Comparison of ENCODE assay signal across 13 mouse cellular contexts in the genomic region with DNA sequence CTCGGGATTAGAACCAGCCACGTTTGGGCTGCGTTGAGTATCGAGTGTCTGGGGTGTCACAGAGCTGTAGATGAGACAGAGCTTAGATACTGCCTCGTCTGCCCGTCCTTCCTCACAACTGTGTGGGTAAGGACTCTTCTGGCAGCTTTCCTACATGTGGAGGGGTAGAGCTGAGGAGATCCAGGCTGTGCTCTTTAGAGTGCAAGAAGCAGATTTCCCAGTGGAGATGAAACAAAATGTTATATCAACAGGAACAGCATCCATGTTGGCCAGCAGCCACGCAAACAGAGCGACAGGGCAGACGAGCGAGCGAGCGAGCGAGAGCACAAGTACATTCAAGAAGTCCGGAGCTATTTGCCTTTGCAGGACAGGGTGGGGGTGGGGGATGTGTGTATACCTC. TPM values are rescaled to one million over a fixed set of nuclear protein-coding genes. Genes with fewer than 3 reads are reported as not detected.
DNase-seq lines count a peak whose midpoint lies in the region; ATAC-seq and TF ChIP-seq lines count a peak whose summit lies in the region.
"Had no signal": no experiment of that assay in that cellular context is flagged by ENCODE, and none has a peak within 500 bp of the region (broad histone marks: within the 10 kb centered on the region; RNA-seq: fewer than 3 reads in every experiment).

No protein-coding gene starts in this region.

- TF ChIP-seq CTCF in lung, adult 2 months (IDR thresholded peaks at IDR 0.05; ENCODE audit: insufficient read depth, low read length), result no peak
- TF ChIP-seq CTCF in cortical plate, adult 2 months (IDR thresholded peaks at IDR 0.05; ENCODE audit: extremely low read depth, insufficient read depth, low read length), result no peak

- no peak for TF ChIP-seq POLR2A in lung, adult 2 months (IDR thresholded peaks at IDR 0.05; ENCODE audit: borderline replicate concordance, extremely low read depth, low read depth, low read length)
- TF ChIP-seq POLR2A in cortical plate, adult 2 months (IDR thresholded peaks at IDR 0.05; ENCODE audit: extremely low read depth, insufficient read depth, low read length), result peak; percentile 46

- H3K27ac ChIP-seq in lung, embryonic 15.5 days, result no peak overlapping the region
- no peak overlapping the region for H3K27ac ChIP-seq in cortical plate, adult 2 months (ENCODE audit: insufficient read depth, low read length)
- H3K27ac ChIP-seq: forebrain, embryonic 13.5 days; heart, embryonic 13.5 days had no signal

- H3K27me3 ChIP-seq in lung, embryonic 15.5 days, result peaks cover 31% of the 10 kb centered on the region

- no peak overlapping the region for H3K4me3 ChIP-seq in lung, embryonic 15.5 days
- H3K4me3 ChIP-seq in lung, adult 2 months (replicated peaks; ENCODE audit: extremely low read depth, low read depth, low read length), result no peak overlapping the region
- peak overlapping the region; percentile 92 for H3K4me3 ChIP-seq in cortical plate, adult 2 months (ENCODE audit: insufficient read depth, low read length)
- H3K4me3 ChIP-seq: forebrain, embryonic 13.5 days; heart, embryonic 13.5 days had no signal

- no peak overlapping the region for H3K4me2 ChIP-seq in lung, embryonic 15.5 days
- H3K4me2 ChIP-seq: forebrain, embryonic 13.5 days; heart, embryonic 13.5 days had no signal

- no peaks in the 10 kb centered on the region for H3K9me3 ChIP-seq in lung, embryonic 15.5 days
- H3K9me3 ChIP-seq: forebrain, embryonic 13.5 days; heart, embryonic 13.5 days had no signal

- H3K9ac ChIP-seq in lung, embryonic 15.5 days, result no peak overlapping the region
- H3K9ac ChIP-seq: forebrain, embryonic 13.5 days; heart, embryonic 13.5 days had no signal

- peaks cover 20% of the 10 kb centered on the region for H3K4me1 ChIP-seq in lung, embryonic 15.5 days
- peaks cover 2% of the 10 kb centered on the region; the same call in 1 of the 2 replicates for H3K4me1 ChIP-seq in lung, adult 2 months (ENCODE audit: control insufficient read depth, insufficient read depth, low read length)
- peaks cover 11% of the 10 kb centered on the region for H3K4me1 ChIP-seq in cortical plate, adult 2 months (ENCODE audit: control insufficient read depth, insufficient read depth, low read length)

- no peaks in the 10 kb centered on the region for H3K36me3 ChIP-seq in lung, embryonic 15.5 days
- H3K36me3 ChIP-seq: heart, embryonic 13.5 days had no signal

- intact Hi-C loops in heart, postnatal 14 days (cut with DNase I), result loop anchor here (10.0 kb wide), 1 partner anchor 721 kb away; no protein-coding TSS in a partner anchor

- peak; percentile 43 for ATAC-seq in lung, embryonic 15.5 days (ENCODE audit: borderline replicate concordance, extremely low read depth, low FRiP score, low TSS enrichment)
- ATAC-seq: forebrain, embryonic 13.5 days had no signal

- peak; percentile 4 to 11 for DNase-seq in heart, postnatal 14 days
- DNase-seq in heart, adult 8-10 months (ENCODE audit: low spot score), result no peak
- no peak for DNase-seq in lung, adult 2 months
- peak; percentile 48 to 61 for DNase-seq in right cerebral cortex, postnatal 10 days (ENCODE audit: low spot score in 2 of 2)
- no peak for DNase-seq in ovary, postnatal 10 days (ENCODE audit: low spot score)
- no peak for DNase-seq in adrenal gland, adult (ENCODE audit: inconsistent age in 2 of 2, low spot score in 1 of 2)
- DNase-seq: retina, postnatal 1 day had no signal

- 26% methylated on average over 14 of the region's 14 CpGs for WGBS in lung, embryonic 15.5 days
- WGBS in lung, adult 2 months, result 33% methylated on average over 14 of the region's 14 CpGs

RNA-seq across cellular contexts. Expression of gene Kcnh1, which starts 3.1 kb away (rescaled TPM):
- under 1 TPM; 0.12 to 0.17 TPM for total RNA-seq in heart, postnatal 14 days (2021)
- total RNA-seq in heart, adult 8-10 months (2022), result under 1 TPM; 0.06 to 0.12 (median 0.10) TPM
- polyA plus RNA-seq in lung, embryonic 15.5 days (2015; fragmentation: Nextera tagmentation; extraction: Ambion mirVana), result 1.4 and 1.7 TPM in 2 replicates
- polyA plus RNA-seq in lung, adult 2 months (2012; rRNA removed), result 1.7 and 1.9 TPM in 2 replicates
- polyA plus RNA-seq in cortical plate, adult 2 months (2012; rRNA removed), result 30.9 and 31.3 TPM in 2 replicates
- total RNA-seq: common myeloid progenitor, adult 5-6 weeks; liver, adult 2 months had no signal
- polyA plus RNA-seq: liver, adult 2 months had no signal

RNA-seq across cellular contexts. Expression of gene Rcor3, which starts 55.8 kb away (rescaled TPM):
- 10 to 100 TPM; 31.9 to 40.9 TPM for total RNA-seq in heart, postnatal 14 days (2021)
- total RNA-seq in heart, adult 8-10 months (2022), result 10 to 100 TPM; 29.7 to 41.6 (median 37.0) TPM
- 26.8 and 29.3 TPM in 2 replicates for polyA plus RNA-seq in lung, embryonic 15.5 days (2015; fragmentation: Nextera tagmentation; extraction: Ambion mirVana)
- 31.4 and 35.2 TPM in 2 replicates for polyA plus RNA-seq in lung, adult 2 months (2012; rRNA removed)
- 30.0 and 32.3 TPM in 2 replicates for polyA plus RNA-seq in cortical plate, adult 2 months (2012; rRNA removed)

Comparison
In these comparisons a context has a peak if more than half of its experiments do, and no peak if none do; other contexts are left out.
1. DNase-seq: peak in heart, postnatal 14 days (2 of 2) and right cerebral cortex, postnatal 10 days (2 of 2); none in heart, adult 8-10 months (single experiment), lung, adult 2 months (single experiment), ovary, postnatal 10 days (single experiment) and adrenal gland, adult (0 of 2).
2. RNA of gene Kcnh1, which starts 3.1 kb away (polyA plus RNA-seq): 30.9 to 31.3 TPM in cortical plate, adult 2 months; 1.7 to 1.9 TPM in lung, adult 2 months and 1.4 to 1.7 TPM in lung, embryonic 15.5 days; every median in the first group is over 10 times any median in the second.